Mouse (Mus musculus) hindbrain, embryonic 13.5 days (tissue): ENCODE results near the gene Card19. TPM values are rescaled to one million over a fixed set of nuclear protein-coding genes. Genes with fewer than 3 reads are reported as not detected.

ENCODE experiments used
- ATAC-seq: fragments of 200-750 bp; cut with Nextera tagmentation; 2 replicates; pipeline ENCODE4 v1.8.0; 2017; ENCODE audit warnings: moderate TSS enrichment; ENCODE audit not compliant: low FRiP score
- H3K27ac ChIP-seq: fragments of 300-500 bp; sonication (generic); 2 replicates; pipeline ENCODE4 v1.5.1; 2015; ENCODE audit warnings: inconsistent platforms, mild to moderate bottlenecking, moderate library complexity
- H3K27me3 ChIP-seq: fragments of 300-500 bp; sonication (generic); 2 replicates; pipeline ENCODE4 v1.6.1; 2015; ENCODE audit warnings: mild to moderate bottlenecking, inconsistent platforms
- H3K36me3 ChIP-seq: fragments of 300-500 bp; sonication (generic); 2 replicates; pipeline ENCODE4 v1.6.1; 2015; ENCODE audit warnings: mild to moderate bottlenecking, inconsistent platforms
- H3K4me1 ChIP-seq: fragments of 300-500 bp; sonication (generic); replicated peaks from 2 replicates; pipeline ENCODE4 v1.6.1; 2015; ENCODE audit warnings: inconsistent platforms
- H3K4me2 ChIP-seq: fragments of 300-500 bp; sonication (generic); 2 replicates; pipeline ENCODE4 v1.6.1; 2015; ENCODE audit warnings: inconsistent platforms, mild to moderate bottlenecking, moderate library complexity
- H3K4me3 ChIP-seq: fragments of 300-500 bp; sonication (generic); 2 replicates; pipeline ENCODE4 v1.5.1; 2015; ENCODE audit warnings: mild to moderate bottlenecking, inconsistent platforms
- H3K9ac ChIP-seq: fragments of 300-500 bp; sonication (generic); 2 replicates; pipeline ENCODE4 v1.6.1; 2015; ENCODE audit warnings: mild to moderate bottlenecking, inconsistent platforms
- H3K9me3 ChIP-seq: fragments of 300-500 bp; sonication (generic); 2 replicates; pipeline ENCODE4 v1.6.1; 2016; ENCODE audit warnings: inconsistent platforms
- WGBS: fragments of 180-500 bp; shearing (Covaris S2); methylation state at CpG from one replicate; pipeline ENCODE4 v1.1.7; 2015; 5-methylcytosine and 5-hydroxymethylcytosine counted together
- polyA plus RNA-seq: library from polyadenylated mRNA; unstranded; fragments of >200 nt; fragmentation: Nextera tagmentation; extraction: Ambion mirVana; gene quantifications from 2 replicates; pipeline ENCODE4 v1.2.1, GENCODE M21; 2015

Card19 gene
- polyA plus RNA-seq, 1 experiment from 2014 or later = 27.2 TPM

DNA sequence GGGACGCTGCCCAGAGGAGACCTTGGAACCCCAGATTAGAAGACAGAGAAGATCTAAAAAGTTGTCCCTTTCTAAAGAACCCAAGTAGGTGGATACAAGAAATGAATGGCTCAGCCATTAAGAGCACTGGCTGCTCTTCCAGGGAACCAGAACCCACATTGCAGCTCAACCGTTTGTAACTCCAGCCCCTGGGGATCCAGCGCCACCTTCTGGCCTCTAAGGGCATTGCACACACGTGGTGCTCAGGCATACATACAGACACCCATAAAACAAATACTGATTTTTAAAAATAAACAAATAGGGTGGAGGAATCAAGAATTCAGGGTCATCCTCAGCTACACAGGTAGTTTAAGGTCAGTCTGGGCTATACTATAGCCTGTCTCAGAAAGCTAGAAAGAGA lies 59.2 kb downstream of the Card19 start:
- no peaks in the 10 kb centered on the region for H3K9me3 ChIP-seq
- H3K4me2 ChIP-seq = no peak overlapping the region
- no peak overlapping the region for H3K27ac ChIP-seq
- ATAC-seq = no peak
- no peaks in the 10 kb centered on the region for H3K4me1 ChIP-seq
- H3K27me3 ChIP-seq = 0 out of 2 replicates have a peak, but pooled peaks cover 3% of the 10 kb centered on the region
- no peak overlapping the region for H3K9ac ChIP-seq
- H3K4me3 ChIP-seq = no peak overlapping the region
- 73% methylated on average over 4 of the region's 4 CpGs for WGBS
- H3K36me3 ChIP-seq = no peaks in the 10 kb centered on the region

- 72% methylated on average over 7 of the region's 7 CpGs for WGBS
- H3K4me2 ChIP-seq = no peak overlapping the region
- H3K9ac ChIP-seq = no peak overlapping the region
- no peak for ATAC-seq
- no peaks in the 10 kb centered on the region for H3K4me1 ChIP-seq
- no peaks in the 10 kb centered on the region for H3K36me3 ChIP-seq
- H3K9me3 ChIP-seq = no peaks in the 10 kb centered on the region
- no peak overlapping the region for H3K27ac ChIP-seq
- H3K4me3 ChIP-seq = no peak overlapping the region
- H3K27me3 ChIP-seq = peaks cover 18% of the 10 kb centered on the region
Measured at GRCm38 (mm10) chr13:49154621-49155020, 61.2 kb downstream of the Card19 start.

- ATAC-seq = no peak
- H3K4me3 ChIP-seq = no peak overlapping the region
- no peaks in the 10 kb centered on the region for H3K9me3 ChIP-seq
- H3K4me1 ChIP-seq = no peaks in the 10 kb centered on the region
- H3K27me3 ChIP-seq = peaks cover 24% of the 10 kb centered on the region
- no peaks in the 10 kb centered on the region for H3K36me3 ChIP-seq
- H3K27ac ChIP-seq = no peak overlapping the region
- 84% methylated on average over 10 of the region's 10 CpGs for WGBS
- H3K9ac ChIP-seq = no peak overlapping the region
- H3K4me2 ChIP-seq = no peak overlapping the region
Measured at GRCm38 (mm10) chr13:49154028-49154427, 61.8 kb downstream of the Card19 start.

Other genes with a start within 250 kb of the Card19 start
- gene Fam120a, start 248.0 kb downstream of the Card19 start, polyA plus RNA-seq = 12.2 and 12.4 TPM in 2 replicates
- 20.3 and 20.7 TPM in 2 replicates for gene Wnk2, start 68.0 kb downstream of the Card19 start, polyA plus RNA-seq
- gene Ninj1, start 28.6 kb downstream of the Card19 start, polyA plus RNA-seq = 19.3 and 19.9 TPM in 2 replicates
- 0.92 and 1.3 TPM in 2 replicates for gene Susd3, start 32.7 kb upstream of the Card19 start, polyA plus RNA-seq
- 1.4 and 2.0 TPM in 2 replicates for gene Fgd3, start 104.3 kb upstream of the Card19 start, polyA plus RNA-seq
- 28.2 and 29.3 TPM in 2 replicates for gene Bicd2, start 125.5 kb upstream of the Card19 start, polyA plus RNA-seq
- gene Ippk, start 205.2 kb upstream of the Card19 start, polyA plus RNA-seq = 14.0 and 15.0 TPM in 2 replicates